Mouse (Mus musculus) CH12.LX (cell line): ENCODE data around the gene Slain1. TPM values are rescaled to one million over a fixed set of nuclear protein-coding genes. Genes with fewer than 3 reads are reported as not detected.

Experiments used
- DNase-seq: peaks from one replicate; pipeline ENCODE4 v3.0.0-alpha.2; 2013; ENCODE audit errors: extremely low read depth
- H3K27ac ChIP-seq: 2 replicates; pipeline ENCODE4 v1.5.1; 2012; ENCODE audit warnings: low read depth, mild to moderate bottlenecking, control low read depth, moderate library complexity; ENCODE audit not compliant: insufficient read depth
- H3K27me3 ChIP-seq: replicated peaks from 2 replicates; pipeline ENCODE3; 2012; ENCODE audit warnings: inconsistent platforms
- H3K36me3 ChIP-seq, 2 experiments: replicated peaks in 1 of 2; 2 replicates each; pipeline versions ENCODE3 to v1.6.1; 2012; ENCODE audit warnings: inconsistent platforms in 1 of 2, low read length in 1 of 2, mild to moderate bottlenecking in 1 of 2, mixed read lengths in 1 of 2, moderate library complexity in 1 of 2; ENCODE audit not compliant: control insufficient read depth in 1 of 2, insufficient read depth in 1 of 2
- H3K4me1 ChIP-seq, 2 experiments: 2 replicates each; pipeline ENCODE4 v1.6.1; 2012; ENCODE audit warnings: inconsistent platforms in 1 of 2, moderate library complexity in 1 of 2; ENCODE audit not compliant: insufficient read depth in 2 of 2, control insufficient read depth in 1 of 2
- H3K4me2 ChIP-seq: 2 replicates; pipeline ENCODE4 v1.6.1; 2012; ENCODE audit warnings: low read depth, mild to moderate bottlenecking, control low read depth; ENCODE audit not compliant: poor library complexity, insufficient read depth, severe bottlenecking
- H3K4me3 ChIP-seq, 3 experiments: fragments of 150-350 bp in 1 of 3; sonication (generic) in 1 of 3; replicated peaks in 1 of 3; 2 replicates each; pipeline versions ENCODE3 to v1.5.1; 2011 to 2012; ENCODE audit warnings: low read depth in 2 of 3, low read length in 2 of 3, mild to moderate bottlenecking in 2 of 3, moderate library complexity in 2 of 3, control low read depth in 1 of 3, improper control_type of control experiment in 1 of 3, inconsistent platforms in 1 of 3, mixed read lengths in 1 of 3; ENCODE audit not compliant: poor library complexity in 1 of 3
- H3K79me2 ChIP-seq: replicated peaks from 2 replicates; pipeline ENCODE4 v1.6.1; 2012; ENCODE audit warnings: mild to moderate bottlenecking, moderate library complexity; ENCODE audit not compliant: control insufficient read depth, poor library complexity, insufficient read depth, severe bottlenecking; ENCODE audit errors: extremely low read depth
- H3K9ac ChIP-seq: 2 replicates; pipeline ENCODE4 v1.6.1; 2012; ENCODE audit warnings: low read depth, mild to moderate bottlenecking, control low read depth, moderate library complexity; ENCODE audit not compliant: insufficient read depth
- H3K9me3 ChIP-seq: replicated peaks from 2 replicates; pipeline ENCODE3; 2012; ENCODE audit warnings: low read length, inconsistent platforms, mixed read lengths
- ETS1 ChIP-seq: conservative IDR thresholded peaks from 2 replicates; pipeline ENCODE4 v1.6.1; 2012; ENCODE audit warnings: low read depth, mild to moderate bottlenecking, inconsistent platforms, low read length, improper control_type of control experiment, moderate library complexity
- GABPA ChIP-seq: IDR thresholded peaks from 2 replicates; pipeline ENCODE4 v1.6.1; 2012; ENCODE audit warnings: low read depth, low read length, improper control_type of control experiment, inconsistent platforms; ENCODE audit not compliant: insufficient replicate concordance
- ZC3H11A ChIP-seq: IDR thresholded peaks from 2 replicates; pipeline ENCODE4 v1.6.1; 2012; ENCODE audit warnings: low read depth, mild to moderate bottlenecking, inconsistent platforms, low read length, improper control_type of control experiment
- ZMIZ1 ChIP-seq: IDR thresholded peaks from 2 replicates; pipeline ENCODE4 v1.6.1; 2012; ENCODE audit warnings: low read depth, mild to moderate bottlenecking, inconsistent platforms, low read length, improper control_type of control experiment
- dilution Hi-C: fragments of 300-500 bp; cut with MboI; formaldehyde crosslinking; loops from 2 replicates; pipeline ENCODE4 v1.14.3; 2020; ENCODE audit warnings: low sequenced_read_pairs; ENCODE audit not compliant: extremely low pct_unique_long_range_greater_than_20kb, extremely low pct_ligation_motif_present
- in situ Hi-C: fragments of 300-500 bp; cut with MboI; formaldehyde crosslinking; loops from 3 replicates; pipeline ENCODE4 v1.14.3; 2019; ENCODE audit warnings: low sequenced_read_pairs, low pct_ligation_motif_present, low pct_unique_long_range_greater_than_20kb, mixed read lengths
- polyA plus RNA-seq: library from polyadenylated mRNA; unstranded; fragments of >175 nt; gene quantifications from 2 replicates; pipeline ENCODE4 v1.2.1, GENCODE M21; 2012; ENCODE audit warnings: low read depth; ENCODE audit not compliant: insufficient read length
- total RNA-seq, 2 experiments: library from RNA; depleted of rRNA; stranded (reverse); fragments of 300-350 nt in 1 of 2; fragments of >200 nt in 1 of 2; gene quantifications; 2 replicates each; pipeline ENCODE4 v1.2.3; 2012 to 2014

Gene Slain1
- total and polyA plus RNA-seq, 3 experiments = 13.1 to 15.9 (median 13.6) TPM

GRCm38 (mm10) chr14:103754465-103754864 lies 104.4 kb downstream of the Slain1 start:
- H3K4me1 ChIP-seq = no peaks in the 10 kb centered on the region
- dilution Hi-C loops = no loop called here

More at GRCm38 (mm10) chr14:103754465-103754864, 104.4 kb downstream of the Slain1 start:
- no peaks in the 10 kb centered on the region for H3K36me3 ChIP-seq
- TF ChIP-seq ETS1 (no peak), GABPA (no peak), ZMIZ1 (no peak), ZC3H11A (no peak)
- H3K9ac ChIP-seq = no peak overlapping the region
- no peaks in the 10 kb centered on the region for H3K27me3 ChIP-seq
- no peaks in the 10 kb centered on the region for H3K9me3 ChIP-seq
- H3K79me2 ChIP-seq = no peaks in the 10 kb centered on the region
- no peak overlapping the region for H3K27ac ChIP-seq
- H3K4me2 ChIP-seq = no peak overlapping the region
- in situ Hi-C loops = no loop called here
- no peak overlapping the region for H3K4me3 ChIP-seq
- no peak for DNase-seq

Other genes starting within 250 kb of the Slain1 start
- gene Scel, start 136.9 kb upstream of the Slain1 start, total RNA-seq (2012; rRNA removed) = 0.04 and 0.13 TPM in 2 replicates
- 0.31 and 0.62 TPM in 2 replicates for gene Scel, start 136.9 kb upstream of the Slain1 start, total RNA-seq (2014; rRNA removed)
- gene Scel, start 136.9 kb upstream of the Slain1 start, polyA plus RNA-seq = 0.30 and 0.31 TPM in 2 replicates
- gene Ednrb, start 194.2 kb downstream of the Slain1 start, total RNA-seq (2012; rRNA removed) = not detected in 2 replicates
- gene Ednrb, start 194.2 kb downstream of the Slain1 start, total RNA-seq (2014; rRNA removed) = not detected in 2 replicates
- gene Ednrb, start 194.2 kb downstream of the Slain1 start, polyA plus RNA-seq = not detected in 2 replicates